Mouse (Mus musculus) liver, postnatal 0 days (tissue): ENCODE results near the gene Osbpl3.

Source experiments
- CTCF ChIP-seq: sonication (generic); IDR thresholded peaks from 2 replicates; pipeline ENCODE4 v1.5.1; 2016; ENCODE audit warnings: antibody characterized with exemption, low read depth
- EP300 ChIP-seq: IDR thresholded peaks from 2 replicates; pipeline ENCODE4 v1.6.1; 2016; ENCODE audit warnings: antibody characterized with exemption, low read depth, mild to moderate bottlenecking

DNA sequence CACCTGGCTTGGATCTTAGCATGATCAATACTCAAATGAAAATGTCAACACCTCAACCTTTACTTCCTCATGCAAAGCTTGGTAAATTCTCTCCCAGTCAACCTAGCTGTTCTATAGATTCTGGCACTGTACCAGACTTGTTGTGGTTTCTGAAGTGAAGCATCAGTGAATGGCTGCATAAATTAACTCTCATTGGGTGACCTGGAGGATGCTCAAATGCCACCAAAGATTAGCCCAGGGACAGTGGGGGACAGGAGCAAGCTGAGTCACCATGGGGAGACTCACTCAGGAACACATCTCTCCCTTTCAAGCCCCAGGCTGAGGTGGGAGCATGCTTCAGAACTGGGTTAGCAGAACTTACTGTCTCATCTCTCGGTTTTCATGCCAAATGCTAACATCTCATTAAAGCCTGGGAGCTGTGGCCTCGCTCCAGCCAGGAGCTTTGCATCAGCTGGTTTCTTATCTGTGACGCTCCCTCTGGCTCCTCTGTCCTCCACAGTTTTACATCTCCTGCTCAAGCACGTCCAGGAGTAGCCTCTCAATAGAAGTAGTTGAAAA is 93.2 kb downstream of the Osbpl3 start:
- no peak for TF ChIP-seq CTCF
- TF ChIP-seq EP300, result no peak
